Mouse (Mus musculus) limb, embryonic 10.5 days (tissue): Measurements from ENCODE around the gene Chd2. TPM values are rescaled to one million over a fixed set of nuclear protein-coding genes. Genes with fewer than 3 reads are reported as not detected.
"Not testable (repeated sequence)": the region's sequence is repeated elsewhere in the genome, so short reads cannot be mapped to it uniquely, and the experiment has no call there.

Source experiments
- DNase-seq: peaks from one replicate; pipeline ENCODE4 v3.0.0-alpha.2; 2017; ENCODE audit warnings: low spot score
- H3K27ac ChIP-seq: fragments of 300-500 bp; sonication (generic); 2 replicates; pipeline ENCODE4 v1.5.1; 2016; ENCODE audit warnings: mild to moderate bottlenecking
- H3K27me3 ChIP-seq: fragments of 300-500 bp; sonication (generic); 2 replicates; pipeline ENCODE4 v1.6.1; 2016; ENCODE audit warnings: low read depth, mild to moderate bottlenecking; ENCODE audit not compliant: poor library complexity, severe bottlenecking
- H3K36me3 ChIP-seq: fragments of 300-500 bp; sonication (generic); 2 replicates; pipeline ENCODE4 v1.6.1; 2016; ENCODE audit warnings: mild to moderate bottlenecking, moderate library complexity
- H3K4me1 ChIP-seq: fragments of 300-500 bp; sonication (generic); 2 replicates; pipeline ENCODE4 v1.6.1; 2016
- H3K4me3 ChIP-seq: fragments of 300-500 bp; sonication (generic); 2 replicates; pipeline ENCODE4 v1.5.1; 2016; ENCODE audit warnings: mild to moderate bottlenecking, moderate library complexity
- H3K9me3 ChIP-seq: fragments of 300-500 bp; sonication (generic); replicated peaks from 2 replicates; pipeline ENCODE4 v1.6.1; 2016; ENCODE audit warnings: mild to moderate bottlenecking
- WGBS: fragments of 180-500 bp; shearing (Covaris S2); methylation state at CpG from one replicate; pipeline ENCODE4 v1.1.7; 2016; 5-methylcytosine and 5-hydroxymethylcytosine counted together
- polyA plus RNA-seq: library from polyadenylated mRNA; unstranded; fragments of >200 nt; fragmentation: Nextera tagmentation; extraction: Ambion mirVana; gene quantifications from 2 replicates; pipeline ENCODE4 v1.2.1, GENCODE M21; 2016

Chd2 gene
- polyA plus RNA-seq, 1 experiment from 2014 or later, result 53.2 TPM

DNA sequence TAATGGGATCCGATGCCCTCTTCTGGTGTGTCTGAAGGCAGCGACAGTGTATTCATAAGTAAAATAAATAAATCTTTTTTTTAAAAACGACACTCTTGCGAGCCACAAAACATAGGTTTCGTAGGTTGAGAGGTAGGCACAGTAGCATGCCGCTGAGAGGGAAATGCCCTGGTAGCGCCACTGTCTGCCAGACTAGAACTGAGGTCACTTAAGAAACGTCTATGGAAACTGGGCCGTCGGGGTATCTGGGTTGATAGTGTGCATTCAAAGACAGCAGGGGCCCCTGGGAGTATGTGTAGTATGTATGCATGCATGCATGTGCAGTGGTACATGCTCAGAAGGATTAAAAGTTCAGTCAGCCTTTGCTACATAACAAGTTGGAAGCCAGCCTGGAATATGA is 21.4 kb downstream of the Chd2 start:
- peaks cover 78% of the 10 kb centered on the region for H3K36me3 ChIP-seq
- H3K9me3 ChIP-seq, result no peaks in the 10 kb centered on the region
- DNase-seq, result no peak
- peaks cover 13% of the 10 kb centered on the region; the same call in 1 of the 2 replicates for H3K4me1 ChIP-seq
- no peak overlapping the region for H3K27ac ChIP-seq
- WGBS, result 95% methylated on average over 10 of the region's 10 CpGs
- no peak overlapping the region for H3K4me3 ChIP-seq
- no peaks in the 10 kb centered on the region for H3K27me3 ChIP-seq

DNA sequence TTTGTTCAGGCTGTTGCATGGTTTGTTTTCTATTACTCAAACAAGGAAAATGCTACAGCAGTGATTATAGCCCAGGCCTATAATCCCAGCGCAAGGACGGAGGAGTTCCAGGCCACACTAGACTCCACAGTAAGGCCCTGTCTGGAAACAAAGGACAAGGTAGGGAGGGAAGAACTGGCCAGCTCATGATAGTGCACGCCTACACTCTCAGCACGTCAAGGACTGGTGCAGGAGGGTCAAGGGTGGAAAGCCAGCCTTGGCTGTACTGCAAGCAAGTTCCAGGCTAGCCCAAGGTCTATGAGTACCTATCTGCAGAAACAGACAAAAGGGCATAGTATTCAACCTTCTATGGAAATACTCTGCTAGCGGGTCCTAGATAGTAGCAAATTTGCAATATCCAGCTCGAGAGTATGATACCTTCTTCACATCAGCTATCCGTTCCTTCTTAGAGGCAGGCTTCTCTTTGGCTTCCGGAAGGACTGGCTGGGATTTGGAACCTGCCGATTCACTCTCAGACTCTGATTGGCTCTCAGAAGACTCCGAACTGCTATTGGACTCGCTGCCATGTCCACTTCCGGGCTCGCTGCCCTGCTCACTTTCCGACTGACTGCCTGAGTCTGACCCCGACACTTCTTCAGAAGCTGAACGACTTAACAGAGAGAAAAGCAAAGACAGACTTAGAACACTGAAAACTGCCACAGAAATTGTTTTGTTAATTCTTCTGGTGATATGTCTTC is 22.4 kb downstream of the Chd2 start:
- Histone ChIP-seq H3K27ac (no peak overlapping the region), H3K4me1 (peaks cover 8% of the 10 kb centered on the region; the same call in 1 of the 2 replicates), H3K36me3 (peaks cover 85% of the 10 kb centered on the region), H3K9me3 (no peaks in the 10 kb centered on the region), H3K27me3 (no peaks in the 10 kb centered on the region), H3K4me3 (no peak overlapping the region)
- no peak for DNase-seq
- WGBS, result 92% methylated on average over 16 of the region's 16 CpGs

DNA sequence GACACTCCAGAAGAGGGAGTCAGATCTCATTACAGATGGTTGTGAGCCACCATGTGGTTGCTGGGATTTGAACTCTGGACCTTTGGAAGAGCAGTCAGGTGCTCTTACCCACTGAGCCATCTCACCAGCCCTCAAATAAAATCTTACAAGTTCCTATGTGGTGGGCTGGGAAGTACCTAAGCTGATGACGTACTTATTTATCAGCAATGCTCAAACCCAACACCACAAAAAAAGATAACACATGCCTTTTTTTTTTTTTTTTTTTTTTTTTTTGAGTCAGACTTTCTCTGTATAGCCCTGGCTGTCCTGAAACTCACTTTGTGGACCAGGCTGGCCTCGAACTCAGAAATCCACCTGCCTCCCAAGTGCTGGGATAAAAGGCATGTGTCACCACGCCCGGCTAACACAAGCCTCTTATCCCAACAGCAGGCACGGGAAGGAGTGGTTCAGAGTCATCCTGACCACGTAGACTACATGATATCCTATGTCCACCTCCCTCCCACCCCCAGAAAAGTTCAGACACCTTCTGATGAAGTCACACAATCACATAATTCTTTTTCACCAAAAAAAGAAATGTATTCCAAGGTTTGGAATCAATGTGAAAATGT is 23.2 kb downstream of the Chd2 start:
- H3K27me3 ChIP-seq, H3K9me3 ChIP-seq, H3K27ac ChIP-seq, DNase-seq, H3K4me1 ChIP-seq, H3K4me3 ChIP-seq: not testable (repeated sequence)
- 95% methylated on average over 6 of the region's 6 CpGs for WGBS
- H3K36me3 ChIP-seq, result peaks cover 92% of the 10 kb centered on the region

DNA sequence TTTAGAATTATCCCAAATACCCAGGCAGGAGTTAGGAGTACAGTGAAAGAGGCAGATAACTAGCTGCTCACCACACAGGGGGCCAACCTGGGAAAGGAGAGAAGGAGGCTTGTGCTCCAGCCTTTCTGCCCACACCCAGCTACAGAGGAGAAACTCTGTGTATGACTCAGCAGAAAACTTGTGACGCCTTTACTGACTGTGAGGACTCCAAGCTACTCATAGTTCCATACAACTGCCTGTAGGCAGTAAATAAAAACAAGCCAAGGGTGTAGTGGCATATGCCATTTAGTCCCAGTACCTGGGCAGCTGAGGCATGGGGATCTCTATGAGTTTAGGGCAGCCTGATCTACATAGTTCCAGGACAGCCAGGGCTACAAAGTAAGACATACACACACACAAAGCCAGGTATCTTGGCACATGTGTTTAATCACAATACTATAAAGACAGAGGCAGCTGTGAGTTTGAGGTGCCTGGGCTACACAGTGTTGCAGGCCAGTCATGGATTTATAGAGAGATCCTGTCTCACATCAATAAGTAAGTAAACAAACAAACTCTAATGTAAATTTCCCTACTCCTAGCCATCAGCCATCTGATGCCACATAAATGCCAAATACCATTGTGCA is 24.1 kb downstream of the Chd2 start:
- Histone ChIP-seq H3K27ac (no peak overlapping the region), H3K9me3 (no peaks in the 10 kb centered on the region), H3K4me3 (no peak overlapping the region), H3K36me3 (peaks cover 95% of the 10 kb centered on the region), H3K4me1 (peaks cover 8% of the 10 kb centered on the region; the same call in 1 of the 2 replicates), H3K27me3 (no peaks in the 10 kb centered on the region)
- 85% methylated on average over 1 of the region's 1 CpGs for WGBS
- DNase-seq, result no peak

DNA sequence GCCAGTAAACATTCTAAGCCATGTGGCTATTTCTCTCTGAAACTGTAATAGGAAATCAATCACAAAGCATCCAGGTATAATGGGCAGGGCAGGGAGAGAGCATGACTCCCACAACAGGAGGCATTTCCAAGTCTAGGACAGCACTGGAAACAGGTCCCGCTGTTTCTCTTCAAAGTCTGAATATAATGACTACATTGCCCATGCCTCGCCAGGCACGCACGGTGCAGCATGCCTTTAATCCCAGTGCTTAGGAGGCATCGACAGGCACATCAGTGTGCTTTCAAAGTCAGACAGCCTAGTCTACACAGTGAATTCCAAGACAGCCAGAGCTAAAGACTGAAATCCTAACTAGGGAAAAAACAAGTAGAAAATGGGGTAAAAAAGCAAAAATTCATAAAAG is 24.8 kb downstream of the Chd2 start:
- Histone ChIP-seq H3K4me3 (no peak overlapping the region), H3K36me3 (peaks cover 97% of the 10 kb centered on the region)
- 87% methylated on average over 5 of the region's 5 CpGs for WGBS

DNA sequence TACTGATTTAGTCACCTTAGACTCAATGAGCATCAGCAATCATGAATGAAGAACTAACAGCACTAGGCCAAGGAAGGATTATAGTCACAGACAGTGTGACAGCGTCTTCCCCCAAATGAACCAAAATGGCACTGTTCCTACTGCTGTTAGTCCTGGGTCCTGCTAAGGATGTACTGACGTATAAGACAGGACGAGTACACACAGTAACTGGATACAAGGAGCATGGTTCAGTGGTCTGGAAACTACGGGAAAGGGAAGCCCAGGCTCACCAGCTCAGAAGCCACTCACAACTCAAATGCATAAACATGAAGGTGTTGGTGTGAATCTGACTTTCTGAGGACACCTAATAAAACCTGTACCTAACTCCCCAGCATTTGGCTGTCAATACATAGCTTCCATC is 27.1 kb downstream of the Chd2 start:
- H3K4me1 ChIP-seq, result no peaks in the 10 kb centered on the region
- H3K27me3 ChIP-seq, result no peaks in the 10 kb centered on the region
- 90% methylated on average over 4 of the region's 4 CpGs for WGBS
- H3K4me3 ChIP-seq, result no peak overlapping the region
- no peaks in the 10 kb centered on the region for H3K9me3 ChIP-seq
- H3K36me3 ChIP-seq, result peaks cover 97% of the 10 kb centered on the region
- H3K27ac ChIP-seq, result no peak overlapping the region
- DNase-seq, result no peak

More for the DNA sequence above, 24.8 kb downstream of the Chd2 start:
- H3K27ac ChIP-seq, result no peak overlapping the region
- no peaks in the 10 kb centered on the region for H3K27me3 ChIP-seq
- H3K4me1 ChIP-seq, result peaks cover 7% of the 10 kb centered on the region; the same call in 1 of the 2 replicates
- no peak for DNase-seq
- H3K9me3 ChIP-seq, result no peaks in the 10 kb centered on the region

DNA sequence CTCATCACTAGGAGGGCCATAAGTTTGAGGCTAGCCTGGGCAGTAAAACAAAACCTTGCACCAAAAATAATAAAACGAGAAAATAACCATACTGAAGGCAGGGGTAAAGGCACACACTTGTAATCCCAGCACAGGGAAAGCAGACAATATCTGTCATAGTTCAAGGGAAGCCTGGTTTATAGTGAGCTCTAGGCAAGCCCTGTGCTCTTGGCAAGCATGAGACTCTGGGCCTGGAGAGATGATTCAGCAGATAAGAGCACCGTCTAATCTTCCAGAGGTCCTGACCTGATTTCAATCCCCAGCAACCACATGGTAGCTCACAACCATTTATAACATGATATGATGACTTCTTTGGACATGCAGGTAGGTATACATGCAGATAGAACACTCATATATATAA is 29.2 kb downstream of the Chd2 start:
- Histone ChIP-seq H3K4me1 (no peaks in the 10 kb centered on the region), H3K27me3 (no peaks in the 10 kb centered on the region), H3K36me3 (peaks cover 100% of the 10 kb centered on the region), H3K9me3 (no peaks in the 10 kb centered on the region), H3K4me3 (no peak overlapping the region), H3K27ac (no peak overlapping the region)
- no peak for DNase-seq
- WGBS, result 84% methylated on average over 2 of the region's 2 CpGs

DNA sequence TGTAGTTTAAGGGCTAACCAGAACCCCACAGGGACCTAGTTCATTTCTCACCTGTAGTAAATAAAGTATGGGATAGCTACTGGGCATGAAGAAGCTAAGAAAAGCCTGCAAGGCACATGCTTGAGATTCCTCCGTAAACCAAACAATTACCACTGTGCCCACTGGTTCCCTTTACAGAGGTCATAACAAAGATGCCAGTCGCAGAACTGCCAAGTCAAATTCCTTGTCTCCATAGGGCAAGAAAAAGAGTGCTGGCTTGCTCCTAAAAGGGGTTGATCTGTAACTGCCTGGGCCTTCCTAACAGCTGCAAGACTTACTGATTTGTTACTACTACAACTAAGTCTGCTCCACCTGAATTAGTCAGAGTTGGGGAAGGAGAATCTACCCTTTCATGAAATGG is 32.9 kb downstream of the Chd2 start:
- Histone ChIP-seq H3K27ac (no peak overlapping the region), H3K9me3 (no peaks in the 10 kb centered on the region), H3K4me3 (no peak overlapping the region), H3K27me3 (no peaks in the 10 kb centered on the region), H3K4me1 (no peaks in the 10 kb centered on the region), H3K36me3 (peaks cover 100% of the 10 kb centered on the region)
- DNase-seq, result no peak
- 97% methylated on average over 2 of the region's 2 CpGs for WGBS

DNA sequence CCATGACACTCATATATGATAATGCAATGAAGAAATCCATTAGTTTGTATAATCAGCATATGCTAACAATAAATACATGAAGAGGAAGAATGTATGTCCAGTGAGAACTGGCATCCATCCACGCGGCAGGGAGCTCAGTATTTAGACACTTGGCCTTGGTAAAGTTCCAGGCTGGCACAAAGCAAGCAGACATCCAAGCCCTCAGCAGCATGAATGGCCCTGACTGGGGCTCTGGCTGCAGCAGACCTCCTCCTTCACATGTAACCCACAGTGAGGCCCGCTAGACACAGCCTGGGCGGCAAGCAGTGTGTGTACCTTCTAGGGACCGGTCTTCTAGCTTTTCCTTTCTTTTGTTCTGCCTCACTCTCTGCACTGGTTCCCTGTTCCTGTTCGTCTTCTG is 34.1 kb downstream of the Chd2 start:
- peaks cover 100% of the 10 kb centered on the region for H3K36me3 ChIP-seq
- H3K4me1 ChIP-seq, result no peaks in the 10 kb centered on the region
- WGBS, result 94% methylated on average over 6 of the region's 6 CpGs
- no peak for DNase-seq
- H3K9me3 ChIP-seq, result no peaks in the 10 kb centered on the region
- H3K4me3 ChIP-seq, result no peak overlapping the region
- no peaks in the 10 kb centered on the region for H3K27me3 ChIP-seq
- no peak overlapping the region for H3K27ac ChIP-seq

DNA sequence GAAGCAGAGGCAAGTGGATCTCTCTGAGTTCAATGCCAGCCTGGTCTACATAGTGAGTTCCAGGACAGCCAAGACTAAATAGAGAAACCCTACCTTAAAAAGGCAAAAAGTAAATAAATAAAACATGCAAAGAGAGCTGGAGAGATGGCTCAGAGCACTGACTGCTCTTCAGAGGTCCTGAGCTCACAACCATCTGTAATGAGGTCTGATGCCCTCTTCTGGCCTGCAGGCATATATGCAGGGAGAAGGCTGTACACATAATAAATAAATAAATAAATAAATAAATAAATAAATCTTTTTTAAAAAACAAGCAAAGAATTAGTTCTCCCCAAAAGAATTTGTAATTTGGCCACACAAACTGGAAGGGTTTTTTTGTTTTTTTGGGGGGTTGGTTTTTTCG is 34.8 kb downstream of the Chd2 start:
- H3K9me3 ChIP-seq, result no peaks in the 10 kb centered on the region
- no peaks in the 10 kb centered on the region for H3K4me1 ChIP-seq
- no peaks in the 10 kb centered on the region for H3K27me3 ChIP-seq
- no peak overlapping the region for H3K4me3 ChIP-seq
- H3K36me3 ChIP-seq, result peaks cover 100% of the 10 kb centered on the region
- WGBS, result 92% methylated on average over 1 of the region's 1 CpGs
- no peak for DNase-seq
- no peak overlapping the region for H3K27ac ChIP-seq

DNA sequence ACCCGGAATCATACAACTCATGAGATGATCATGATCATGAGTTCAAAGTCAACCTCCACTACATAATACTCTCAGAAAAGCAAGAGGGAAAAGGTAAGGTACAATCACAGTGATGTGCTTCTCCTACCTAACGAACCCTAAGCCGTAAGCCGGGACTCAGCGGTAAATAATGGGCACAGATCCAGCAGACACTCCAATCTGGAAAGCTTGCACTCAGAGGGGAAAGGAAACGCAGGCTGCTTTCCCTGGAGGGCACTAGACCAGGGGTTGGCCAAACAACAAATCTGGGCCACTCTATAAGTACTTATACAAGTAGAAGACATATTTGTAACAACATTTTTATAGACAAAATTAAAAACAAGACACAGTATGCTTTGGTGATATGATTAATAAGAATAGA is 36.4 kb downstream of the Chd2 start:
- no peak overlapping the region for H3K27ac ChIP-seq
- peaks cover 100% of the 10 kb centered on the region for H3K36me3 ChIP-seq
- DNase-seq, result no peak
- 97% methylated on average over 6 of the region's 6 CpGs for WGBS
- no peaks in the 10 kb centered on the region for H3K27me3 ChIP-seq
- H3K9me3 ChIP-seq, result no peaks in the 10 kb centered on the region
- no peak overlapping the region for H3K4me3 ChIP-seq
- H3K4me1 ChIP-seq, result no peaks in the 10 kb centered on the region

DNA sequence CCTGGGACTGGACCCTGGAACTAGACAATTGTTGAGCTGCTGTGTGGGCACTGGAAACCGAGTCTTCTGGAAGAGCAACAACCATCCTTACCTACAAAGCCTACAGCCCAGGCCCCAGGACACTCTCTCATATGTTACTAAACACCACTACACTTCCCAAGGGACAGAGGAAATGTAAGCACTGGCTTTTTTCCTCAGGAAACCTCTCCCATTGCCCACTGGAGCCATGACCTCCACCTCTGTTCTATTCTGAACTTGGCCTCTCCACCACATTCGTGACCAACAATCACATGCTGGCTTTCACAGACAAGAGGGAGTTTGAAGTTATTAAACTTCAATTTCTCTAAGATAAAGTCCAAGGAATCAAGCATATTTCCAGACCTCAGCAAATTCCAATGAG is 43.4 kb downstream of the Chd2 start:
- Histone ChIP-seq H3K36me3 (peaks cover 98% of the 10 kb centered on the region), H3K4me1 (no peaks in the 10 kb centered on the region), H3K4me3 (no peak overlapping the region), H3K9me3 (no peaks in the 10 kb centered on the region), H3K27ac (no peak overlapping the region), H3K27me3 (no peaks in the 10 kb centered on the region)
- DNase-seq, result no peak
- 86% methylated on average over 2 of the region's 2 CpGs for WGBS

DNA sequence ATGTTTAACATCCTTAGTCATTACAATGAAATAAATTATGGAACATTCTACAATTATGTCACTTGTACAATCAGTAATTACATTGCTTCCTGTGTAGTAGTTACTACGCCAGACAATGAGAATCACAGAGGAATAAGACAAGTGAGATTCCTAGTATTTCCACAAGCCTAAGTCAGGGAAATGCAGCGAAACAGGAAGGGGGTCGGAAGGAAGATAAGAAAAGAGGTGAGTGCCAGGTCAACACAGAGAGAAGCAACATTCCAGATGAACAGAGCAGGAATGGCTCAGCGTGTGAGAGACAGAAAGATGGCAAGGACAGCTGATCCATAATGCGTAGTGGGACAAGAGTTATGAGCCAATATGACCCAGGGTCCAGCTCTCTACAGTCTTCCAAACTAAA is 52.4 kb downstream of the Chd2 start:
- Histone ChIP-seq H3K27me3 (no peaks in the 10 kb centered on the region), H3K36me3 (peaks cover 96% of the 10 kb centered on the region), H3K27ac (no peak overlapping the region), H3K4me1 (no peaks in the 10 kb centered on the region), H3K4me3 (no peak overlapping the region), H3K9me3 (no peaks in the 10 kb centered on the region)
- WGBS, result 88% methylated on average over 5 of the region's 5 CpGs
- DNase-seq, result no peak
